Mouse (Mus musculus) C2C12 (cell line): ENCODE data around the gene Rab21. TPM values are rescaled to one million over a fixed set of nuclear protein-coding genes. Genes with fewer than 3 reads are reported as not detected.

ENCODE experiments used
- H3K27me3 ChIP-seq: one replicate; pipeline ENCODE4 v1.6.1; 2011; ENCODE audit not compliant: control insufficient read depth, insufficient read depth, insufficient read length
- H3K36me3 ChIP-seq: one replicate; pipeline ENCODE4 v1.6.1; 2011; ENCODE audit not compliant: control insufficient read depth, insufficient read depth
- H3K4me3 ChIP-seq: one replicate; pipeline ENCODE4 v1.5.1; 2011; ENCODE audit warnings: mild to moderate bottlenecking, control low read depth; ENCODE audit not compliant: poor library complexity, insufficient read depth, severe bottlenecking
- H3K79me2 ChIP-seq: one replicate; pipeline ENCODE4 v1.6.1; 2011; ENCODE audit not compliant: control insufficient read depth, insufficient read depth
- H3K79me3 ChIP-seq: one replicate; pipeline ENCODE4 v1.6.1; 2011; ENCODE audit warnings: low read depth, control low read depth
- H3ac ChIP-seq: one replicate; pipeline ENCODE3; 2011; ENCODE audit warnings: low read depth; ENCODE audit not compliant: control insufficient read depth, insufficient read length
- CEBPB ChIP-seq: IDR thresholded peaks from one replicate; pipeline ENCODE4 v1.6.1; 2011; ENCODE audit warnings: low read depth, mild to moderate bottlenecking, control low read depth, moderate library complexity
- CTCF ChIP-seq: IDR thresholded peaks from one replicate; pipeline ENCODE4 v1.5.1; 2011; ENCODE audit not compliant: control insufficient read depth, insufficient read depth, insufficient read length
- FOSL1 ChIP-seq: IDR thresholded peaks from one replicate; pipeline ENCODE4 v1.8.0; 2011; ENCODE audit warnings: mild to moderate bottlenecking, low read length; ENCODE audit not compliant: poor library complexity, insufficient read depth, severe bottlenecking
- MAX ChIP-seq: IDR thresholded peaks from one replicate; pipeline ENCODE4 v1.6.1; 2011; ENCODE audit warnings: mild to moderate bottlenecking, control low read depth
- MYOD1 ChIP-seq: IDR thresholded peaks from one replicate; pipeline ENCODE4 v1.6.1; 2011; ENCODE audit warnings: low read depth; ENCODE audit not compliant: control insufficient read depth, insufficient read length
- MYOG ChIP-seq: IDR thresholded peaks from one replicate; pipeline ENCODE4 v1.6.1; 2011; ENCODE audit not compliant: control insufficient read depth, insufficient read length; ENCODE audit errors: extremely low read depth
- USF1 ChIP-seq: IDR thresholded peaks from one replicate; pipeline ENCODE4 v1.6.1; 2011; ENCODE audit warnings: low read depth, mild to moderate bottlenecking, control low read depth, moderate library complexity
- polyA plus RNA-seq: library from polyadenylated mRNA; unstranded; fragments of >200 nt; fragmentation: generic; extraction: Trizol; gene quantifications from one replicate; pipeline ENCODE4 v1.2.1, GENCODE M21; 2012; ENCODE audit warnings: missing spikeins

Rab21 gene
- polyA plus RNA-seq, 1 experiment: 22.9 TPM

DNA sequence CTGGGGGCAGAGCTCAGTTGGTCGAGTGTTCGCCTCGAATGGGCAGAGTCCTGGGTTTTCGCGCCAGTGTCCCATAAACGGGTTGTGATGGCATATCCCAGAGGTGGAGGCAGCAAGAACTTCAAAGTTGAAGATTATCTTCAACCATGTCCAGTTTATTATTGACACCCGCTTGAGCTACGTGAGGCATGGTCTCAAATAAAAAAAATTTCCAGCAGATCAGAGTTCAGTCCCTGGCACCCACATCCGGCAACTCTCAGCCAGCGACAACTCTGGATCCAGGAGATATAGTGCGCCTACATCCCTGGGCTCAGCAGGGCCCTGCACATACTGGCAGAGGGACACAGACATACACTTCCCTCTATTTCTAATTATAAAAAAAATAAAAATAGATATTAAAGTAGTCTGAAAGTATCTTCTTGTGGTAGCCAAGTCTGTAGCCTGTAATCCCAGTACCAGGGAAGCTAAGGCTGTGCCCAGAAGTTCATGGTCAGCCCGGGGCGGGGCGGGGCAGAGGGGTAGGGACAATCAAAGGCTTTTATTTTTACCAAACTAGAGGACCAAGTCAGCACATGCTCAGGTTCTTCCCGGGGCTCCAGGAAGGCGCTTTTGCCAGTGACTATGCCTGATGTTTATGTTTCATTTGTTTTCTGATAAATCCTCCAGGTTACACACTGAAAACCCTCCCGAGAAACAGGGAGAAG, 43.0 kb upstream of the Rab21 start:
- H3K79me2 ChIP-seq: peaks cover 12% of the 10 kb centered on the region
- H3K36me3 ChIP-seq: peaks cover 15% of the 10 kb centered on the region
- H3ac ChIP-seq: no peak overlapping the region
- no peak overlapping the region for H3K4me3 ChIP-seq
- no peak for TF ChIP-seq CEBPB
- no peak for TF ChIP-seq MAX
- no peak for TF ChIP-seq USF1
- TF ChIP-seq CTCF: no peak
- no peak for TF ChIP-seq MYOG
- no peak for TF ChIP-seq FOSL1
- no peak for TF ChIP-seq MYOD1
- no peaks in the 10 kb centered on the region for H3K27me3 ChIP-seq
- H3K79me3 ChIP-seq: no peaks in the 10 kb centered on the region

DNA sequence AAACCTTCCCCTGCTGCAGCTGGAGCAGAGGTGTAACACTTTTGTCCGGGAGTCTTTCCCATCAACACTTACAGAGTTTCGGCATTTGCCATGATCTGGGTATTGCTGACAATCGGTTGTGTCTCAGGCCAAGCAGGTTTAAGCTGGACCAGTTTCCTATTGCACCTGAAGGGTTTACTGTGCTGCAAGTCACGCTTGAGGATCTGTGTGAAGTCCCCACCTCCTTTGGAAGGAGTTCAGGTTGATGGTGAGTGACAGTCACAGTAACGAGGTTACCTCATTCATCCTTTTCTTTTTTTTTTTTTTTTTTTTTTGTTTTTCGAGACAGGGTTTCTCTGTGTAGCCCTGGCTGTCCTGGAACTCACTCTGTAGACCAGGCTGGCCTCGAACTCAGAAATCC, 40.7 kb upstream of the Rab21 start:
- H3K4me3 ChIP-seq: no peak overlapping the region
- peaks cover 5% of the 10 kb centered on the region for H3K79me2 ChIP-seq
- TF ChIP-seq MYOG (no peak), USF1 (no peak), MAX (no peak), MYOD1 (no peak), CTCF (no peak), CEBPB (no peak), FOSL1 (no peak)
- H3K36me3 ChIP-seq: peaks cover 21% of the 10 kb centered on the region
- no peak overlapping the region for H3ac ChIP-seq
- no peaks in the 10 kb centered on the region for H3K27me3 ChIP-seq
- no peaks in the 10 kb centered on the region for H3K79me3 ChIP-seq

DNA sequence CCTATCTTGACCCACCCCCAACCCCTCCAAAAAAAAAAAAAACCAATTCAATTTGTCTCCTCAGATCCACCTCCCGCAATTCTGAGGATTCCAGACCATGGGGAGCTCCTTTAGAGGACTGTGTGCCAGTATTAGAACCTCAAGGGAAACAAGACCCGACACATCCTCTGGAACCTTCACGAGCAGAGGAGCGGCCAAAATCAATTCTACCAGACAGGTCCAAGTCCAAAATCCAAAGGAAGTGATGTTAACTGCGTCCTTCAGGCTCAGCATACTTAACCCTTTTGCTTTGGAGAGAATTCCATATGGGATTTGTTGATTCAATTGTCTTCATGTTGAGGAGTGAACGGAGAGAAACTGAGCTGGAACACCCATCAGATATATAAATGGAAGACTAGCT, 39.6 kb upstream of the Rab21 start:
- no peaks in the 10 kb centered on the region for H3K79me3 ChIP-seq
- H3K36me3 ChIP-seq: peaks cover 21% of the 10 kb centered on the region
- no peaks in the 10 kb centered on the region for H3K79me2 ChIP-seq
- H3ac ChIP-seq: no peak overlapping the region
- no peak for TF ChIP-seq CEBPB
- no peak for TF ChIP-seq MYOG
- TF ChIP-seq USF1: no peak
- TF ChIP-seq CTCF: no peak
- no peak for TF ChIP-seq FOSL1
- TF ChIP-seq MYOD1: no peak
- no peak for TF ChIP-seq MAX
- no peaks in the 10 kb centered on the region for H3K27me3 ChIP-seq
- H3K4me3 ChIP-seq: no peak overlapping the region

DNA sequence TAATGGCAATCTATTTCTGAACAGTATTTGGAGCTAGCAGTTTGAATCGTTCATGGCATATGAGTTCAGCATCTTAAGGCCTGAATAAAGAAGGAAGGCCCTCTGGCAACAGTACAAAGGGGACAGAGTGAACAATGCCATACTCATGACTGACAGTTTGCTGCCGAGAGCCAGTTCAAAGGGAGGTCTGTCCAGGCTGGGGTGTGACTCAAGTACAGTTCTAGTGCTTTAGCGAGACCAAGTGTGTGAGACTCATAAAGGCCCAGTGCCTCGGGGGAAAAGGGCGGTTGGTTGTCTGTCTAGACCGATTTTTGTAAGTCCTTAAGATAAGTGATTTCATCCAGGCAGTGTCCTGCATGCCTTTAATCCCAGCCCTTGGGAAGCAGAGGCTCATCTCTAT, 39.2 kb upstream of the Rab21 start:
- TF ChIP-seq CEBPB (no peak), FOSL1 (no peak), CTCF (no peak), MYOG (no peak), USF1 (no peak), MYOD1 (no peak), MAX (no peak)
- Histone ChIP-seq H3K27me3 (no peaks in the 10 kb centered on the region), H3K79me2 (no peaks in the 10 kb centered on the region), H3K36me3 (peaks cover 21% of the 10 kb centered on the region), H3ac (no peak overlapping the region), H3K79me3 (no peaks in the 10 kb centered on the region), H3K4me3 (no peak overlapping the region)

DNA sequence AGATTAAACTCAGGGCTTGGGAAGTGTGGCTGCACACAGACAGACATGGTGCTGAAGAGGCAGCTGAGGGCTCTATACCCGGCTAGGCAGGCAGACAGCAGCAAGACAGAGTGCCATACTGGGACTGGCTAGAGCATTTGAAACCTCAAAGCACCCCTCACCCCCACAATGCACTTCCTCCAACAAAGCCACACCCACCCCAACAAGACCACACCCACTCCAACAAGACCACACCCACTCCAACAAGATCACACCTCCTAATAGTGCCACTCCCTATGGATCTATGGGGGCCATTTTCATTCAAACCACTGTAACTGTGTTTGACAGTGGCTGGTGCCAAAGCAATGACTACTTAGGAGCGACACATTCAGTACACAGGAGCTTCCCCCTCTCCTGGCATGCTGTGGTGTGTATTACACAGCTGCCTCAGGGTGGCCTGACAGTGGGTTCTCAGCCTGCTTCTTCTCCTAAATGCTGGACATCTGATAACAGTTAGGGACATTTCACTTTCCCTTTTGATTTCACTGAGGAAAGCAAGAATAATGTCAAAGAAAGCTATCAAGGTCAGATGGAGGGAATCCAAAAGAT, 35.5 kb upstream of the Rab21 start:
- Histone ChIP-seq H3K36me3 (peaks cover 14% of the 10 kb centered on the region), H3K79me3 (no peaks in the 10 kb centered on the region), H3K79me2 (no peaks in the 10 kb centered on the region), H3K4me3 (no peak overlapping the region), H3ac (no peak overlapping the region), H3K27me3 (no peaks in the 10 kb centered on the region)
- TF ChIP-seq MYOD1 (no peak), CTCF (no peak), CEBPB (no peak), USF1 (no peak), FOSL1 (no peak), MYOG (no peak), MAX (no peak)
